Mouse (Mus musculus): ENCODE results near the gene Lima1. TPM values are rescaled to one million over a fixed set of nuclear protein-coding genes. Genes with fewer than 3 reads are reported as not detected.

Lima1 gene
- total RNA-seq, 2 experiments from 2014 or later = 7.9 to 9.8 TPM

- no peak for DNase-seq
- peak overlapping the region; percentile 80 for H3K27ac ChIP-seq
- intact Hi-C loops (cut with DNase I) = loop anchor here (5.0 kb wide), 1 partner anchor 43 kb away; no protein-coding TSS in a partner anchor
Observed at GRCm38 (mm10) chr15:99865046-99865445, 10.2 kb downstream of the Lima1 start.

GRCm38 (mm10) chr15:99863786-99864185, 11.5 kb downstream of the Lima1 start:
- peak; percentile 17; the same call in 1 of the 2 replicates for TF ChIP-seq CTCF (IDR thresholded peaks at IDR 0.05)
- peak overlapping the region; percentile 35; the same call in 1 of the 2 replicates for H3K27ac ChIP-seq

More at GRCm38 (mm10) chr15:99865046-99865445, 10.2 kb downstream of the Lima1 start:
- H3K4me3 ChIP-seq = no peak overlapping the region
- no peak for TF ChIP-seq CTCF (IDR thresholded peaks at IDR 0.05)

GRCm38 (mm10) chr15:99863358-99863757, 11.9 kb downstream of the Lima1 start:
- intact Hi-C loops (cut with DNase I) = no loop called here
- peak overlapping the region; percentile 35 for H3K27ac ChIP-seq
- no peak for TF ChIP-seq CTCF (IDR thresholded peaks at IDR 0.05)
- no peak overlapping the region for H3K4me3 ChIP-seq
- no peak for DNase-seq

More at GRCm38 (mm10) chr15:99863786-99864185, 11.5 kb downstream of the Lima1 start:
- DNase-seq = no peak
- no peak overlapping the region for H3K4me3 ChIP-seq
- intact Hi-C loops (cut with DNase I) = no loop called here

GRCm38 (mm10) chr15:99862473-99862872, 12.8 kb downstream of the Lima1 start:
- no peak for DNase-seq
- Histone ChIP-seq H3K27ac (no peak overlapping the region), H3K4me3 (no peak overlapping the region)
- intact Hi-C loops (cut with DNase I) = no loop called here
- no peak for TF ChIP-seq CTCF (IDR thresholded peaks at IDR 0.05)

GRCm38 (mm10) chr15:99861955-99862354, 13.3 kb downstream of the Lima1 start:
- TF ChIP-seq CTCF (IDR thresholded peaks at IDR 0.05) = no peak
- Histone ChIP-seq H3K27ac (peak overlapping the region; percentile 38; the same call in 1 of the 2 replicates), H3K4me3 (no peak overlapping the region)
- no peak for DNase-seq
- intact Hi-C loops (cut with DNase I) = no loop called here

GRCm38 (mm10) chr15:99861536-99861935, 13.7 kb downstream of the Lima1 start:
- no peak for DNase-seq
- H3K4me3 ChIP-seq = no peak overlapping the region
- intact Hi-C loops (cut with DNase I) = no loop called here
- no peak overlapping the region for H3K27ac ChIP-seq
- no peak for TF ChIP-seq CTCF (IDR thresholded peaks at IDR 0.05)

- Histone ChIP-seq H3K4me3 (no peak overlapping the region), H3K27ac (peak overlapping the region; percentile 20; the same call in 1 of the 2 replicates)
- no peak for TF ChIP-seq CTCF (IDR thresholded peaks at IDR 0.05)
- DNase-seq = no peak
- intact Hi-C loops (cut with DNase I) = no loop called here
Observed at GRCm38 (mm10) chr15:99859644-99860392, 15.4 kb downstream of the Lima1 start.

GRCm38 (mm10) chr15:99857479-99857878, 17.8 kb downstream of the Lima1 start:
- no peak for TF ChIP-seq CTCF (IDR thresholded peaks at IDR 0.05)
- no peak for DNase-seq
- H3K27ac ChIP-seq = no peak overlapping the region
- intact Hi-C loops (cut with DNase I) = no loop called here
- H3K4me3 ChIP-seq = no peak overlapping the region

GRCm38 (mm10) chr15:99855119-99855518, 20.1 kb downstream of the Lima1 start:
- no peak for TF ChIP-seq CTCF (IDR thresholded peaks at IDR 0.05)

GRCm38 (mm10) chr15:99852606-99853237, 22.5 kb downstream of the Lima1 start:
- TF ChIP-seq CTCF (IDR thresholded peaks at IDR 0.05) = no peak
- intact Hi-C loops (cut with DNase I) = no loop called here
- Histone ChIP-seq H3K4me3 (no peak overlapping the region), H3K27ac (no peak overlapping the region; the same call in 1 of the 2 replicates)
- DNase-seq = no peak

More at GRCm38 (mm10) chr15:99855119-99855518, 20.1 kb downstream of the Lima1 start:
- Histone ChIP-seq H3K27ac (peak overlapping the region; percentile 53), H3K4me3 (no peak overlapping the region)
- intact Hi-C loops (cut with DNase I) = no loop called here
- DNase-seq = no peak

- DNase-seq = no peak
- no peak overlapping the region for H3K27ac ChIP-seq
- H3K4me3 ChIP-seq = no peak overlapping the region
- no peak for TF ChIP-seq CTCF (IDR thresholded peaks at IDR 0.05)
- intact Hi-C loops (cut with DNase I) = no loop called here
Observed at GRCm38 (mm10) chr15:99850265-99850664, 25.0 kb downstream of the Lima1 start.

- Histone ChIP-seq H3K4me3 (no peak overlapping the region), H3K27ac (0 out of 2 replicates have a peak overlapping the region, but pooled peaks have one; percentile 20)
- no peak for TF ChIP-seq CTCF (IDR thresholded peaks at IDR 0.05)
- no peak for DNase-seq
- intact Hi-C loops (cut with DNase I) = no loop called here
Observed at GRCm38 (mm10) chr15:99847937-99848336, 27.3 kb downstream of the Lima1 start.

Data from gastrocnemius, adult 2 months (tissue).